Comparison of ENCODE assay signal across 9 mouse cellular contexts in the genomic region with DNA sequence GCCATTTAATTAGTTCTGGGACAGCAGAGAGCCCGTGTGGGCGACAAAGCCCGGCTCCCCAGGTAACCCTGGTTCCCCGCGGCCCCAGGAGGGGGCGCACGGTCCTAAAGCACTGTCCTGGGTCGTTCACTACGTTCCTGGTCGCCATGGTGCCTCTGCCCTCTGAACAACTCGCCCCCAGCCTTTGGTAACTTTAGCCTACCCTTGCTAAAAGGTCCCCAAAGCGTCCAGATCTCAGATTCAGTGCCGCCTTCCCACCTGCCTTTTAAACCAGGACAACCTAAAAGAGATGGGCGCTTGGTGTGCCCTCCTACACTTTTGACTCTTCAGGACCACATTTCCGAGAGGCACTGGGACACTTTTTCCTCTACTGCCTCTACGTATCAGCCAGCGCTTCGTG. TPM values are rescaled to one million over a fixed set of nuclear protein-coding genes. Genes with fewer than 3 reads are reported as not detected.
DNase-seq lines count a peak whose midpoint lies in the region; ATAC-seq lines count a peak whose summit lies in the region.
"Had no signal": no experiment of that assay in that cellular context is flagged by ENCODE, and none has a peak within 500 bp of the region (broad histone marks: within the 10 kb centered on the region; RNA-seq: fewer than 3 reads in every experiment).

No protein-coding gene starts in this region.

- WGBS in hindbrain, embryonic 13.5 days: under 1% methylated on average over 18 of the region's 18 CpGs
- under 1% methylated on average over 18 of the region's 18 CpGs for WGBS in neural tube, embryonic 13.5 days

- peak; percentile 74 for ATAC-seq in hindbrain, embryonic 13.5 days (ENCODE audit: low FRiP score)
- ATAC-seq in neural tube, embryonic 13.5 days (ENCODE audit: low read depth): peak; percentile 81
- ATAC-seq in erythroid progenitor cell, adult 5-6 weeks (replicated peaks; ENCODE audit: low FRiP score, poor library complexity, severe bottlenecking): no peak
- no peak for ATAC-seq in cerebellum, adult (ENCODE audit: insufficient number of reproducible peaks, low FRiP score, low TSS enrichment)

- H3K4me2 ChIP-seq in hindbrain, embryonic 13.5 days: peak overlapping the region; percentile 60
- peak overlapping the region; percentile 62 for H3K4me2 ChIP-seq in neural tube, embryonic 13.5 days

- peaks cover 97% of the 10 kb centered on the region for H3K27me3 ChIP-seq in hindbrain, embryonic 13.5 days
- peaks cover 97% of the 10 kb centered on the region for H3K27me3 ChIP-seq in neural tube, embryonic 13.5 days

- no peaks in the 10 kb centered on the region for H3K36me3 ChIP-seq in hindbrain, embryonic 13.5 days
- H3K36me3 ChIP-seq in neural tube, embryonic 13.5 days: no peaks in the 10 kb centered on the region

- peak; percentile 17 for DNase-seq in kidney, postnatal 10 days
- no peak for DNase-seq in kidney, adult 18-20 months
- peak; percentile 70 for DNase-seq in embryo, embryonic 11 days
- DNase-seq in cerebellum, adult 18-20 months: no peak
- DNase-seq: liver had no signal

- no peaks in the 10 kb centered on the region for H3K9me3 ChIP-seq in hindbrain, embryonic 13.5 days
- no peaks in the 10 kb centered on the region for H3K9me3 ChIP-seq in neural tube, embryonic 13.5 days

- peaks cover 26% of the 10 kb centered on the region for H3K4me1 ChIP-seq in hindbrain, embryonic 13.5 days (replicated peaks)
- H3K4me1 ChIP-seq in neural tube, embryonic 13.5 days (replicated peaks): peaks cover 26% of the 10 kb centered on the region

- H3K4me3 ChIP-seq in hindbrain, embryonic 13.5 days: peak overlapping the region; percentile 38
- peak overlapping the region; percentile 37 for H3K4me3 ChIP-seq in neural tube, embryonic 13.5 days

- H3K27ac ChIP-seq in hindbrain, embryonic 13.5 days: no peak overlapping the region
- H3K27ac ChIP-seq in neural tube, embryonic 13.5 days (replicated peaks): no peak overlapping the region

- no peak overlapping the region for H3K9ac ChIP-seq in hindbrain, embryonic 13.5 days
- no peak overlapping the region for H3K9ac ChIP-seq in neural tube, embryonic 13.5 days

RNA-seq across cellular contexts. Expression of gene Ptf1a, which starts 14.3 kb away (rescaled TPM):
- polyA plus RNA-seq in hindbrain, embryonic 13.5 days (2015; fragmentation: Nextera tagmentation; extraction: Ambion mirVana): 1.3 and 3.1 TPM in 2 replicates
- polyA plus RNA-seq in neural tube, embryonic 13.5 days (2015; fragmentation: Nextera tagmentation; extraction: Ambion mirVana): 0.92 and 1.2 TPM in 2 replicates
- not detected in 2 replicates for total RNA-seq in erythroid progenitor cell, adult 5-6 weeks (2015; ENCODE audit: low replicate concordance)
- total RNA-seq in erythroid progenitor cell, adult 5-6 weeks (2017; ENCODE audit: low replicate concordance): not detected in 2 replicates

RNA-seq across cellular contexts. Expression of gene Msrb2, which starts 59.9 kb away (rescaled TPM):
- polyA plus RNA-seq in hindbrain, embryonic 13.5 days (2015; fragmentation: Nextera tagmentation; extraction: Ambion mirVana): 10.4 and 10.8 TPM in 2 replicates
- 11.4 and 11.7 TPM in 2 replicates for polyA plus RNA-seq in neural tube, embryonic 13.5 days (2015; fragmentation: Nextera tagmentation; extraction: Ambion mirVana)
- 9.4 TPM in 1 of 2 replicates, not detected in the other for total RNA-seq in erythroid progenitor cell, adult 5-6 weeks (2015; ENCODE audit: low replicate concordance)
- 0.61 and 2.1 TPM in 2 replicates for total RNA-seq in erythroid progenitor cell, adult 5-6 weeks (2017; ENCODE audit: low replicate concordance)

Comparison
In these comparisons a context has a peak if more than half of its experiments do, and no peak if none do; other contexts are left out.
1. DNase-seq: peak in kidney, postnatal 10 days (single experiment) and embryo, embryonic 11 days (single experiment); none in kidney, adult 18-20 months (single experiment) and cerebellum, adult 18-20 months (0 of 2).
2. ATAC-seq: peak in hindbrain, embryonic 13.5 days (single experiment) and neural tube, embryonic 13.5 days (single experiment); none in erythroid progenitor cell, adult 5-6 weeks (single experiment) and cerebellum, adult (single experiment).